Mouse (Mus musculus) hematopoietic multipotent progenitor cell, adult 10-12 weeks (in vitro differentiated cells): Measurements from ENCODE around the gene Cox7b. TPM values are rescaled to one million over a fixed set of nuclear protein-coding genes. Genes with fewer than 3 reads are reported as not detected.

ENCODE experiments used
- polyA plus RNA-seq: library from polyadenylated mRNA; stranded (reverse); fragments of >175 nt; gene quantifications from 2 replicates; pipeline ENCODE4 v1.2.3, GENCODE M21; 2012; ENCODE audit warnings: low replicate concordance

Gene Cox7b
- polyA plus RNA-seq = 12.5 and 15.2 TPM in 2 replicates

GRCm38 (mm10) chrX:106015571-106016322 is at the start of gene Cox7b:
Gene Cox7b (plus strand): TSS chrX:106015700.

GRCm38 (mm10) chrX:106011465-106012159 is 3.9 kb upstream of the Cox7b start, which contains the start of gene Magt1:
Gene Magt1 (minus strand): TSS chrX:106011906.

GRCm38 (mm10) chrX:106026418-106027342 is 11.2 kb downstream of the Cox7b start, which contains the start of gene Atp7a:
Gene Atp7a (plus strand): TSS chrX:106027276.

Other genes with a start within 250 kb of the Cox7b start
- 19.0 and 38.2 TPM in 2 replicates for gene Atrx, start 86.3 kb upstream of the Cox7b start, polyA plus RNA-seq
- 3.1 and 4.2 TPM in 2 replicates for gene Magt1, start 3.8 kb upstream of the Cox7b start, polyA plus RNA-seq
- 0.71 and 1.5 TPM in 2 replicates for gene Atp7a, start 11.6 kb downstream of the Cox7b start, polyA plus RNA-seq
- gene Tlr13, start 127.5 kb downstream of the Cox7b start, polyA plus RNA-seq = 0.71 and 1.9 TPM in 2 replicates
- gene Pgk1, start 171.4 kb downstream of the Cox7b start, polyA plus RNA-seq = 6.6 and 7.1 TPM in 2 replicates
- gene Taf9b, start 205.5 kb downstream of the Cox7b start, polyA plus RNA-seq = 0.45 and 0.86 TPM in 2 replicates
- gene Fnd3c2, start 239.7 kb downstream of the Cox7b start, polyA plus RNA-seq = not detected in 2 replicates